Mouse (Mus musculus): ENCODE measurements around the gene Tradd. TPM values are rescaled to one million over a fixed set of nuclear protein-coding genes. Genes with fewer than 3 reads are reported as not detected.

Gene Tradd
- total and polyA plus RNA-seq, 3 experiments = 3.9 to 4.9 (median 4.6) TPM

DNA sequence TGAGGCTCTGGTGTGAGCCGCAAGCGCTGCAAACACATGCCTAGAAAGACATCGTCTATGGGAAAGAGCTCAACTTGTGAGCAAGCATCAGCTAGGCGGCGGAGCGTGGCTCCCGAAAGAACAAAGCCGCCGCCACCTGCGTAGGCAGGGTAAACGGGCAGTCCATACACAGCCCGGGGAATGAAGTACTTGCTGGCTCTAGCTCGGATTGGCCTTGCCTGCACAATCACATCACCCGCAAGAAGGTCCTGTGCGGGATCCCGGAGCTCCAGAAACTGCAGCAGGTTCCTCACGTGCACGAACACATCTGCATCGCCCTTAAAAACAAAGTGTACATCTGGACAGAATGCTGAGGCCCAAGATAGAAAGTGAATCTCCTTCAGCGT is 10.7 kb downstream of the Tradd start:
- no peak overlapping the region for H3K27ac ChIP-seq
- H3K4me3 ChIP-seq = peak overlapping the region; percentile 76
- H3K9ac ChIP-seq (ENCODE audit: low read depth, low read length) = no peak overlapping the region
- no peaks in the 10 kb centered on the region for H3K79me2 ChIP-seq (replicated peaks; ENCODE audit: control insufficient read depth, insufficient read depth, low read length)
- no peak for TF ChIP-seq EP300 (IDR thresholded peaks at IDR 0.05; ENCODE audit: insufficient read depth, low read depth, low read length)
- no peak for TF ChIP-seq POLR2A (IDR thresholded peaks at IDR 0.05; ENCODE audit: insufficient read depth, low read depth, low read length)
- TF ChIP-seq CTCF (IDR thresholded peaks at IDR 0.05) = no peak
- no peaks in the 10 kb centered on the region for H3K27me3 ChIP-seq (ENCODE audit: control insufficient read depth, insufficient read depth, low read length)
- no peak for DNase-seq
- H3K4me1 ChIP-seq (ENCODE audit: control insufficient read depth, insufficient read depth, low read length) = no peaks in the 10 kb centered on the region
- WGBS = 52% methylated on average over 20 of the region's 20 CpGs
- no peaks in the 10 kb centered on the region for H3K36me3 ChIP-seq (ENCODE audit: control insufficient read depth, insufficient read depth, low read length)
- intact Hi-C loops (cut with DNase I) = loop anchor here (2.0 kb wide), 2 partner anchors 29 to 37 kb away; partner anchors contain the start of gene D230025D16Rik

GRCm38 (mm10) chr8:105252680-105253537 is 11.5 kb downstream of the Tradd start:
- no peak overlapping the region for H3K4me3 ChIP-seq
- no peaks in the 10 kb centered on the region for H3K27me3 ChIP-seq (ENCODE audit: control insufficient read depth, insufficient read depth, low read length)
- no peaks in the 10 kb centered on the region for H3K4me1 ChIP-seq (ENCODE audit: control insufficient read depth, insufficient read depth, low read length)
- no peaks in the 10 kb centered on the region for H3K79me2 ChIP-seq (replicated peaks; ENCODE audit: control insufficient read depth, insufficient read depth, low read length)
- WGBS = 76% methylated on average over 10 of the region's 10 CpGs
- H3K27ac ChIP-seq = no peak overlapping the region
- no peak overlapping the region for H3K9ac ChIP-seq (ENCODE audit: low read depth, low read length)
- TF ChIP-seq CTCF (IDR thresholded peaks at IDR 0.05) (no peak), POLR2A (IDR thresholded peaks at IDR 0.05; ENCODE audit: insufficient read depth, low read depth, low read length) (no peak), EP300 (IDR thresholded peaks at IDR 0.05; ENCODE audit: insufficient read depth, low read depth, low read length) (no peak)
- H3K36me3 ChIP-seq (ENCODE audit: control insufficient read depth, insufficient read depth, low read length) = no peaks in the 10 kb centered on the region
- no peak for DNase-seq
- intact Hi-C loops (cut with DNase I) = no loop called here

DNA sequence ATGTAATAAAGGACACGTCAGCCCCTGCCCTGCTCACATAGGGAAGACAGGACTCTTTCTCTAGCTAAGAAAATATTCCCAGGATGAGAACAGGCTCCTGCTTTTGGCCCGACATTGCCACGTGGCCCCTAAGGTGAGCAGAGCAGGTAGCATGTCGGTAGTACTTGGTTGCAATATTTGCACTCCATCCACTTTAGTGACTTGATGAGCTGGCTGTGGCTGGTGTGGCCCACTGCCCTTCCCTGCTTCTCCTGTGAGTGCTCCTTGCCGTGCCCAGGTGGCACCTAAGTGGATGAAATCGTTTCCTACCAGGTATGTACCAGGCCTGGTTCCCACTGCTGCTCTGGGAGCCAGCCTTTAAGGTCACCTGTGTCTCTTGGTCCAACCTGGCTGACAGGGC is 12.5 kb downstream of the Tradd start:
- H3K79me2 ChIP-seq (replicated peaks; ENCODE audit: control insufficient read depth, insufficient read depth, low read length) = no peaks in the 10 kb centered on the region

DNA sequence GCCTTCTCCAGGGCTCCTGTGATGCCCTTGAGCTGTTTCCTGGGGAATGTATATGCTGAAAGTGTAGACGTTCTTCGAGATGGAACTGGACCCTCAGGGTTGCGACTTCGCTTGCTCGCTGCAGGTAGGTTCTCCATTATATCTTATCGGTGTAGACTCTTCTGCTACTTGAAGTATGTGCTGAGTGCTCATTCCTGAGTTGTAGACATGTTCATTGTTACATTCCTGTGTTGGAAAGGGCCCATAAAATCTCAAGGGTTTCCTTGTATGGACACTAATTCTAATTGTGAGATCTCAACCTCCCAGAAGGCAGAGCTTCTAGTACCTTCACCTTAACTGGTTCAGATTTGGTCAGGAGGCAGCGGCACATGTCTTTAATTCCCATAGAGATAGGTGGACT is 23.4 kb downstream of the Tradd start:
- H3K9ac ChIP-seq (ENCODE audit: low read depth, low read length) = no peak overlapping the region
- H3K27me3 ChIP-seq (ENCODE audit: control insufficient read depth, insufficient read depth, low read length) = no peaks in the 10 kb centered on the region
- no peaks in the 10 kb centered on the region for H3K4me1 ChIP-seq (ENCODE audit: control insufficient read depth, insufficient read depth, low read length)
- H3K27ac ChIP-seq = no peak overlapping the region
- no peak for DNase-seq
- intact Hi-C loops (cut with DNase I) = no loop called here
- no peak overlapping the region for H3K4me3 ChIP-seq
- no peaks in the 10 kb centered on the region for H3K79me2 ChIP-seq (replicated peaks; ENCODE audit: control insufficient read depth, insufficient read depth, low read length)
- 0 out of 2 replicates have a peak, but pooled peaks cover under 1% of the 10 kb centered on the region for H3K36me3 ChIP-seq (ENCODE audit: control insufficient read depth, insufficient read depth, low read length)
- WGBS = 93% methylated on average over 7 of the region's 7 CpGs
- TF ChIP-seq EP300 (IDR thresholded peaks at IDR 0.05; ENCODE audit: insufficient read depth, low read depth, low read length) = no peak

More for the DNA sequence above, 12.5 kb downstream of the Tradd start:
- no peak overlapping the region for H3K27ac ChIP-seq
- H3K27me3 ChIP-seq (ENCODE audit: control insufficient read depth, insufficient read depth, low read length) = no peaks in the 10 kb centered on the region
- 89% methylated on average over 6 of the region's 6 CpGs for WGBS
- no peaks in the 10 kb centered on the region for H3K4me1 ChIP-seq (ENCODE audit: control insufficient read depth, insufficient read depth, low read length)
- no peak for TF ChIP-seq POLR2A (IDR thresholded peaks at IDR 0.05; ENCODE audit: insufficient read depth, low read depth, low read length)
- TF ChIP-seq EP300 (IDR thresholded peaks at IDR 0.05; ENCODE audit: insufficient read depth, low read depth, low read length) = no peak
- TF ChIP-seq CTCF (IDR thresholded peaks at IDR 0.05) = no peak
- DNase-seq = no peak
- no peak overlapping the region for H3K9ac ChIP-seq (ENCODE audit: low read depth, low read length)
- H3K4me3 ChIP-seq = no peak overlapping the region
- intact Hi-C loops (cut with DNase I) = no loop called here
- no peaks in the 10 kb centered on the region for H3K36me3 ChIP-seq (ENCODE audit: control insufficient read depth, insufficient read depth, low read length)

DNA sequence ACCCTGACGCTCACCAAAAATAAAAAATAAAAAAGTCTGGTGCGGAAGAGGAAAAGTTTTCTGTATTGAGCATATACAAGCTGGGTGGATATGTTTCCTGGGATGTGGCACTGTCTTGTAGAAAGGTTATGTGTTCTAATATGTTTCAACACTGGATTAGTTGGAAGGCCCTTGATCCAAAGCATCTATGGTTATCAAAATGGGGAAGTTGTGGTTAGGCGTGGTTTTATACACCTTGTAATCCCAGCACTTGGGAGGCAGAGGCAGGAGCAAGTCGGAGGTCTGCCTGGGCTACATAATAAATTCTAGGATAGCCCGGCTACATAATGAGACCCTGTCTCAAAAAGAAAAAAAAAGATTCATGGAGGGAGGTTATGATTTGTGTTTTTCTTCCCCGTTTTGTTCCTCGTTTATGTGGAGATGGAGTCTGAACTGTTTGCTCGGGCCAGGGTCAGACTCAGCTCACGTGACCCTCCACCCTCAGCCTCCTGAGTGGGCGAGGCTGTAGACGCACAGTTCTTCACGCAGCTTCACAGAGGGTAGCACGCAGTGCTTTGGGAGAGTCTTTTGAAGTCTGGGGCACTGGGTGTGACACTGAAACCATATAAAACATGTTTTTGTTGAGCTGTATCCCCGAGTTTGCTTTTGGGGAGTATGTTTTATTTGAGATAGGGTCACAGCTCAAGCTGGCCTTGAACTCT is 26.8 kb downstream of the Tradd start:
- H3K79me2 ChIP-seq (replicated peaks; ENCODE audit: control insufficient read depth, insufficient read depth, low read length) = no peaks in the 10 kb centered on the region
- no peak overlapping the region for H3K27ac ChIP-seq
- no peak overlapping the region for H3K9ac ChIP-seq (ENCODE audit: low read depth, low read length)
- no peak for DNase-seq
- TF ChIP-seq CTCF (IDR thresholded peaks at IDR 0.05) = no peak
- no peak for TF ChIP-seq POLR2A (IDR thresholded peaks at IDR 0.05; ENCODE audit: insufficient read depth, low read depth, low read length)
- no peak for TF ChIP-seq EP300 (IDR thresholded peaks at IDR 0.05; ENCODE audit: insufficient read depth, low read depth, low read length)
- peaks cover 8% of the 10 kb centered on the region for H3K36me3 ChIP-seq (ENCODE audit: control insufficient read depth, insufficient read depth, low read length)
- WGBS = 91% methylated on average over 14 of the region's 14 CpGs
- no peaks in the 10 kb centered on the region for H3K27me3 ChIP-seq (ENCODE audit: control insufficient read depth, insufficient read depth, low read length)
- no peak overlapping the region for H3K4me3 ChIP-seq
- no peaks in the 10 kb centered on the region; the same call in 1 of the 2 replicates for H3K4me1 ChIP-seq (ENCODE audit: control insufficient read depth, insufficient read depth, low read length)
- intact Hi-C loops (cut with DNase I) = no loop called here

- Histone ChIP-seq H3K27me3 (ENCODE audit: control insufficient read depth, insufficient read depth, low read length) (no peaks in the 10 kb centered on the region), H3K4me3 (no peak overlapping the region), H3K9ac (ENCODE audit: low read depth, low read length) (no peak overlapping the region), H3K79me2 (replicated peaks; ENCODE audit: control insufficient read depth, insufficient read depth, low read length) (no peaks in the 10 kb centered on the region), H3K36me3 (ENCODE audit: control insufficient read depth, insufficient read depth, low read length) (peaks cover 8% of the 10 kb centered on the region), H3K4me1 (ENCODE audit: control insufficient read depth, insufficient read depth, low read length) (no peaks in the 10 kb centered on the region; the same call in 1 of the 2 replicates), H3K27ac (no peak overlapping the region)
- TF ChIP-seq CTCF (IDR thresholded peaks at IDR 0.05) = no peak
- no peak for TF ChIP-seq POLR2A (IDR thresholded peaks at IDR 0.05; ENCODE audit: insufficient read depth, low read depth, low read length)
- TF ChIP-seq EP300 (IDR thresholded peaks at IDR 0.05; ENCODE audit: insufficient read depth, low read depth, low read length) = no peak
- 60% methylated on average over 1 of the region's 1 CpGs for WGBS
- intact Hi-C loops (cut with DNase I) = no loop called here
- no peak for DNase-seq
Observed at GRCm38 (mm10) chr8:105235206-105235605, 29.2 kb downstream of the Tradd start.

All from heart, adult 2 months (tissue).